Mouse (Mus musculus) heart, postnatal 36 days (tissue): ENCODE data around the gene Rbpj. TPM values are rescaled to one million over a fixed set of nuclear protein-coding genes. Genes with fewer than 3 reads are reported as not detected.

ENCODE experiments used
- DNase-seq, 2 experiments: peaks; one replicate each; pipeline ENCODE4 v3.0.0; 2021 to 2022
- intact Hi-C: fragments of 180-260 bp; cut with DNase I; formaldehyde crosslinking; loops from one replicate; pipeline ENCODE4 v1.15.1; 2025
- total RNA-seq, 2 experiments: library from RNA; stranded (reverse); gene quantifications; 2 replicates each; pipeline ENCODE4 v1.2.3; 2021

The Rbpj gene
- total RNA-seq, 2 experiments from 2014 or later = 27.2 to 35.3 TPM

DNA sequence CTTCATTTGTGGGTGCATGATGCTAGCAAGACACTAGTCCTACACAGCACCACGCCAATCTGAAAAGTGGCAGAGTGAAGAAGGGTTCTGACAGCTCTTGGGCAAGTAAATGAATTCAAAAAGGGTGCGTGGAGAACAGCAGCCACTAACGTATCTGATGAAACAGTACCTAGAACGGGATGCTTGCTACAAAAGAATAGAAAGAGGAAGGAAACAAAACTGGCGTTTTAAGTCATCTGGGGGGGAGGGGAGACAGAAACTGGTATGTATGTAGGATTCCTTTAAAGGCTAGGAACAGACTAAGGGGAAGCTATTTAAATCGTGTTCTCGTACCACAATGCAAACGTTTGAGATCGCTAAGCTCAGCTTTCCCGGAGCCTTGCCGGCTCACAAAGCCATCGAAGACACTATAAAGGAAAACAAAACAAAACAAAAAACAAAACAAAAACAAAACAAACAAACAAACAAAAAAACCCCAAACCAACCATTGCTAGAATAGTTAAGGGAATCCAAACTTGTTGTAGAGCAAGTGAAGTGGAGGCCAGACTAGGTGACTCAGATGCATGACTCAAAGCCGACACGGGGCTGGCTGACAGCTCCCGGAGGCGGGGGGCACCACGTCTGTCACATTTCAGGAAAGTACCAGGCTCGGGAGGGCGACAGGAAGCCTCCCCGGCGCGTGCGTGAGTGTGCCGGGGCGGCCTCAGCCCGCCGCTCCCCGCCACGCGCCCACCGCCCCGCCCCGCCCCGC is 122.6 kb downstream of the Rbpj start:
- intact Hi-C loops = loop anchor here (5.0 kb wide), 2 partner anchors 161 to 321 kb away; partner anchors contain the start of gene Smim20
- DNase-seq = peak in 1 of 2 experiments; percentile 18

GRCm38 (mm10) chr5:53589172-53589960 is 123.4 kb downstream of the Rbpj start:
- DNase-seq = peak; percentile 94 to 95
- intact Hi-C loops = loop anchor here (5.0 kb wide), 2 partner anchors 162 to 322 kb away; partner anchors contain the start of gene Smim20

GRCm38 (mm10) chr5:53590179-53590765 is 124.3 kb downstream of the Rbpj start:
- DNase-seq = peak; percentile 98
- intact Hi-C loops = loop anchor here (2.0 to 5.0 kb wide), 2 partner anchors 119 to 208 kb away; no protein-coding TSS in a partner anchor

- DNase-seq = peak; percentile 17 to 28
- intact Hi-C loops = loop anchor here (2.0 to 5.0 kb wide), 2 partner anchors 120 to 209 kb away; no protein-coding TSS in a partner anchor
Measured at GRCm38 (mm10) chr5:53590875-53591682, 125.1 kb downstream of the Rbpj start.

GRCm38 (mm10) chr5:53591683-53592050 is 125.7 kb downstream of the Rbpj start:
- intact Hi-C loops = loop anchor here (2.0 to 5.0 kb wide), 2 partner anchors 121 to 209 kb away; no protein-coding TSS in a partner anchor
- DNase-seq = no peak

GRCm38 (mm10) chr5:53593080-53593688 is 127.2 kb downstream of the Rbpj start:
- intact Hi-C loops = loop anchor here (5.0 kb wide), 1 partner anchor 211 kb away; no protein-coding TSS in a partner anchor

GRCm38 (mm10) chr5:53594274-53594673 is 128.3 kb downstream of the Rbpj start:
- DNase-seq = peak; percentile 25 to 40
- intact Hi-C loops = loop anchor here (1.0 to 5.0 kb wide), 2 partner anchors 212 to 239 kb away; no protein-coding TSS in a partner anchor

More at GRCm38 (mm10) chr5:53593080-53593688, 127.2 kb downstream of the Rbpj start:
- DNase-seq = no peak

DNA sequence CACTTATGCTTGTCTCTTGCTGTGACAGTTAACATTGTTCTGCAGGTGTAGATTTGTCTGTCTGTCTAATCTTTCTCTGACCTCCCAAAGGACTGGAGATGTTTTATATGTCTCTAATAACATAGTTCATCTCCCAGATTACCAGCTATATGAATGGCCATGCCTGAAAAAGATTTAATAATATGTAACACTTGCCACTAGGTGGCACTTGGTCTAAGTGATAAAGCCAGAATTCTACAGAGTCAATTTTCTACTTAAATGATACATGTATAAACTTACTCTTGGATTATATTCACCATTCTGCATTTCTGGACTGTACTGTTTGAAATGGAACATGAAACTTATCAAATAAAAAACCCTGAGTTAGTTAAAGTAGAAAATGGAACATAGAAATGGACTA is 132.6 kb downstream of the Rbpj start:
- intact Hi-C loops = loop anchor here (1.0 kb wide), 1 partner anchor 40 kb away; no protein-coding TSS in a partner anchor
- no peak for DNase-seq

GRCm38 (mm10) chr5:53599116-53599515 is 133.2 kb downstream of the Rbpj start:
- intact Hi-C loops = no loop called here
- DNase-seq = no peak

GRCm38 (mm10) chr5:53602194-53602593 is 136.2 kb downstream of the Rbpj start:
- DNase-seq = no peak
- intact Hi-C loops = no loop called here

- DNase-seq = no peak
- intact Hi-C loops = no loop called here
Measured at GRCm38 (mm10) chr5:53605450-53605849, 139.5 kb downstream of the Rbpj start.

- no peak for DNase-seq
- intact Hi-C loops = loop anchor here (2.0 kb wide), 1 partner anchor 15 kb away; no protein-coding TSS in a partner anchor
Measured at GRCm38 (mm10) chr5:53607230-53607996, 141.5 kb downstream of the Rbpj start.

DNA sequence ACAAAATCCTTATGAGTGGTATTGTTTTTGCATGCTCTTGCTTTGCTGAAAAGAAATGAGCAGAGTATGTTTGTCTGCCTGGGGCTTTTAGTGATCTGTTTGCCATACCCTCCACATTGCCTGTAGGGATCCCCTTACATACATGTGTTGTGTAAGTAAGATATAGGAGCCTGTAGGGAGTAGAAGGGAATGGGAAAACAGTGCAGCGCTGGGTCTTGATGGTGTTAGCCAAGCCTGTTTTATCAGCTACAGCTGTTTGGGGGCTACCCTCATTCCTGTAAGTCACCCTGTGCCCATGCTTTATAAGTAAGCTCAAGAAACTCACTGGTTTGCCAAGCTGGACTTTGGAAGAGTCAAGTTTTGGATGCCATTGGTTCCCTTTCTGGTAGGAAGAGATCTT is 152.9 kb downstream of the Rbpj start:
- DNase-seq = no peak
- intact Hi-C loops = no loop called here

DNA sequence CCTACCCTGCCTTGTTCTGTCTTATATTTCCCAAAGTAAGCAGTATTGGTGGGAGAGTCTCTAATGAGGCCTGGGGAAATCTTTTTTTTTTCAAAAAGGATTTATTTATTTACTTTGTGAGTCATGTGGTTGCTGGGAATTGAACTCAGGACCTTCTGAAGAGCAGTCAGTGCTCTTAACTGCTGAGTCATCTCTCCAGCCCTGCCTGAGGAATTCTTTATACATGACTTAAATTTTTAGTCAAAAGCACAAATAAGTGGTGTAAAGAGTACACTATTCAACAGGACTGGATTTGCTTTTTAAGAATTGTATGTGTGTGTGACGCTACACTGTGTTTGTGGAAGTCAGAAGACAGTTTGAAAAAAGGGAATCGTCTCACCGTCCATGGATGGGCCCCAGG is 166.1 kb downstream of the Rbpj start:
- no peak for DNase-seq
- intact Hi-C loops = no loop called here

DNA sequence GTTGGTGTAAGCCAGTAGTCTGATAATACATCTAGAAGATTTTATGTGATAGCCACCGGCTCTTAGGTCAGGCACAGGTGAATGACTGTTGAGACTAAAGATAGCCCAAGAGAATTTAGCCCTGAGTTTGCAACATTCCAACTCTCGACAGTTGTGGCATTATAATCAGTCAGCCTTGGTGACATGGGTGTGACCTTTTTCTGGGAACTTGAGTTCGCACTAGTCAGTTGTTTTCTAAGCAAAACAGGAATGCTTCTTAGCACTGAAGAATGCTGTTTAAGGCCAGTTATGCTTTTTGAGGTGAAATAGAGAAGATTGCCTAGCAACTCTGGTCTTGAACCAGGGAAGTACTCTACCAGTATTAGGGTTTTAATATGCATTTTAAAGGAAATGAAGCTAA is 170.8 kb downstream of the Rbpj start:
- intact Hi-C loops = no loop called here
- no peak for DNase-seq

GRCm38 (mm10) chr5:53637206-53637605 is 171.3 kb downstream of the Rbpj start:
- no peak for DNase-seq
- intact Hi-C loops = no loop called here

- intact Hi-C loops = loop anchor here (1.0 kb wide), 2 partner anchors 40 to 283 kb away; no protein-coding TSS in a partner anchor
Measured at GRCm38 (mm10) chr5:53638647-53639046, 172.7 kb downstream of the Rbpj start.

GRCm38 (mm10) chr5:53646669-53647068 is 180.7 kb downstream of the Rbpj start:
- intact Hi-C loops = no loop called here
- no peak for DNase-seq

More at GRCm38 (mm10) chr5:53638647-53639046, 172.7 kb downstream of the Rbpj start:
- DNase-seq = no peak

GRCm38 (mm10) chr5:53647358-53647757 is 181.4 kb downstream of the Rbpj start:
- intact Hi-C loops = no loop called here
- DNase-seq = no peak
